Mouse (Mus musculus) hindbrain, embryonic 11.5 days (tissue): ENCODE measurements around the gene Plpp4. TPM values are rescaled to one million over a fixed set of nuclear protein-coding genes. Genes with fewer than 3 reads are reported as not detected.
A peak's percentile ranks its signal among the peaks of the same experiment; 100 is the strongest.

Experiments used
- ATAC-seq: fragments of 200-750 bp; cut with Nextera tagmentation; 2 replicates; pipeline ENCODE4 v1.8.0; 2017; ENCODE audit warnings: mild to moderate bottlenecking, moderate TSS enrichment, moderate library complexity; ENCODE audit not compliant: low FRiP score
- DNase-seq: peaks from one replicate; pipeline ENCODE4 v3.0.0-alpha.2; 2015; ENCODE audit warnings: low spot score
- H3K27ac ChIP-seq: fragments of 300-500 bp; sonication (generic); 2 replicates; pipeline ENCODE4 v1.5.1; 2014; ENCODE audit warnings: mild to moderate bottlenecking, low read depth, low read length
- H3K27me3 ChIP-seq: fragments of 300-500 bp; sonication (generic); 2 replicates; pipeline ENCODE4 v1.6.1; 2014; ENCODE audit warnings: mild to moderate bottlenecking, low read length, moderate library complexity, mixed read lengths; ENCODE audit not compliant: control insufficient read depth, insufficient read depth
- H3K36me3 ChIP-seq: fragments of 300-500 bp; sonication (generic); 2 replicates; pipeline ENCODE4 v1.6.1; 2014; ENCODE audit warnings: mild to moderate bottlenecking, low read length, moderate library complexity, mixed read lengths; ENCODE audit not compliant: control insufficient read depth, insufficient read depth
- H3K4me1 ChIP-seq: fragments of 300-500 bp; sonication (generic); replicated peaks from 2 replicates; pipeline ENCODE4 v1.6.1; 2014; ENCODE audit warnings: low read length, mixed read lengths; ENCODE audit not compliant: control insufficient read depth, insufficient read depth
- H3K4me2 ChIP-seq: fragments of 300-500 bp; sonication (generic); replicated peaks from 2 replicates; pipeline ENCODE4 v1.6.1; 2014; ENCODE audit warnings: mild to moderate bottlenecking, low read depth, low read length
- H3K4me3 ChIP-seq: fragments of 300-500 bp; sonication (generic); 2 replicates; pipeline ENCODE4 v1.5.1; 2014; ENCODE audit warnings: low read depth, low read length
- H3K9ac ChIP-seq: fragments of 300-500 bp; sonication (generic); 2 replicates; pipeline ENCODE4 v1.6.1; 2014; ENCODE audit warnings: low read depth, low read length
- H3K9me3 ChIP-seq: fragments of 300-500 bp; sonication (generic); 2 replicates; pipeline ENCODE4 v1.6.1; 2016; ENCODE audit warnings: low read length; ENCODE audit not compliant: control insufficient read depth
- WGBS: fragments of 180-500 bp; shearing (Covaris S2); extraction: QIAGEN DNeasy Blood & Tissue Kit; methylation state at CpG from one replicate; pipeline ENCODE4 v1.1.7; 2014; 5-methylcytosine and 5-hydroxymethylcytosine counted together
- polyA plus RNA-seq: library from polyadenylated mRNA; unstranded; fragments of >200 nt; fragmentation: Nextera tagmentation; extraction: Ambion mirVana; gene quantifications from 2 replicates; pipeline ENCODE4 v1.2.1, GENCODE M21; 2014

The Plpp4 gene
- polyA plus RNA-seq, 1 experiment from 2014 or later = 1.5 TPM

DNA sequence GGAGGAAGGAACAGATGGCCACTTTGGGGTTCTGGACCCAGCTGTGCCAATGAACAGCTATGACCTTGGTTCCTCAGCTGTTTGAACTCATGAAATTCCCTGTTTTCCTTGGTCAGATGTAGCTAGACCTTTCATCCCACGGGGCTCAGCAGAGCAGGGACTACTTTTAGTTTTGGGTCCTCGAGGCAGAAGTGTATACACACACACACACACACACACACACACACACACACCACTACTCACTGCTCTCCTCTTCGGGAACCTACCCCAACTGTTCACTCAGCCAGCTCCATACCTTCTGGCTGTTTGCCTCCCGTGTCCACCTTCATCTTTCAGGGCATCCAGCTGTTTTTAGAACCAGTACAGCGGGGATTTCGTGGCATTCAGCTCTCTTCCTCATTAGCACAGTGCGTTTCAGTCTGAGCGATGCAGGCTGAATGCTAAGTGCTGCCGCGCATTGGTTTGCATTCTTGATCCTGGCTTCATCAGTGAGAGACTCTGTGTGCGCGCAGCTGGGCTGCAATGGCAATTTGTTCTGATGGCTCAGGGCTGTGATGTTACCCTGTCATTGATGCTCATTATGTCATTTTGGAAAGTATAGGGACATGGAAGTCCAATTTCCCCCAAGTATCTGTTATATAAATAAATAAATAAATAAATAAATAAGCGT is 146.0 kb downstream of the Plpp4 start:
- Histone ChIP-seq H3K4me2 (no peak overlapping the region), H3K27me3 (no peaks in the 10 kb centered on the region), H3K4me3 (no peak overlapping the region), H3K9me3 (no peaks in the 10 kb centered on the region), H3K4me1 (no peaks in the 10 kb centered on the region), H3K36me3 (no peaks in the 10 kb centered on the region), H3K27ac (0 out of 2 replicates have a peak overlapping the region, but pooled peaks have one; percentile 42), H3K9ac (no peak overlapping the region)
- DNase-seq = peak; percentile 52
- peak; percentile 45; the same call in 1 of the 2 replicates for ATAC-seq
- 65% methylated on average over 13 of the region's 13 CpGs for WGBS

DNA sequence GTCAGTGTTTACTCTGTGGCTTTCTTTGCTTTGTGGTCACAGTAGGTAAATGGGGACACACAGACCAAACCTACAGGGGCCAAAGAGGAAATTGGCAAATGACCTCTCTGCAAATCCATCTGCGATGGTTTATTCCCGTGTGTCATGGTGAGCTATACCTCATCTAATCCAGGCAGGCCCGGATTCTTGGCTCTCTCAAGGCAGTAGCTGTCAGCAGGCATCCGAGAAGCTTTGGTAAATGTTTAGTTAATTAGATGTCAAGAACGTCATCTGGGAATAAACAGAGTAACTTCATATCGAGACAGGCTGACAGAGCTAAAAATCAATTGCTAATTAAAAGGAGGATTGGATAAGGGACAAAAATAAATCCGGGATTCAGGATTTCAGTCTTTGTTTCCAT is 149.2 kb downstream of the Plpp4 start:
- H3K4me3 ChIP-seq = no peak overlapping the region
- no peaks in the 10 kb centered on the region for H3K36me3 ChIP-seq
- H3K4me1 ChIP-seq = 0 out of 2 replicates have a peak, but pooled peaks cover 2% of the 10 kb centered on the region
- no peak overlapping the region for H3K9ac ChIP-seq
- WGBS = 62% methylated on average over 7 of the region's 7 CpGs
- no peaks in the 10 kb centered on the region for H3K9me3 ChIP-seq
- ATAC-seq (no peak), DNase-seq (no peak)
- no peak overlapping the region for H3K4me2 ChIP-seq
- no peaks in the 10 kb centered on the region for H3K27me3 ChIP-seq
- H3K27ac ChIP-seq = no peak overlapping the region

DNA sequence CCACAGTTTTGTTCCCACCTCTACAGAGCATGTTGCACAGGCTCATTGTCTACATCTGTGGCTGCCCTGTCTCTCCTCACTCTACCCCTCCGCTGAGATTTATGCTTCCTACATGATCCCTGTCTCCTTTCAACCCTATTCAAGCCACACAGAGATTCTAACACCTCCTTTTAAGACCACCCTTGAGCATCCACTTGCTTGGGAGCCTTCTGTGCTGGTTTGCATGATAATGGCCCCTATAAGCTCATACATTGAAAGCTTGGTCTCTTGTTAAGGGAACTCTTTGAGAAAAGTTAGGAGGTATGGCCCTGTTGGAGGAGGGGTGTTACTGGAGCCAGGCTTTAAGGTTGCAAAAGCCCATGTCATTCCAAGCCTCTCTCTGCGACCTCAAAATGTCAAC is 155.9 kb downstream of the Plpp4 start:
- Histone ChIP-seq H3K4me2 (no peak overlapping the region), H3K4me3 (no peak overlapping the region), H3K9me3 (no peaks in the 10 kb centered on the region), H3K9ac (no peak overlapping the region), H3K4me1 (peaks cover 2% of the 10 kb centered on the region; the same call in 1 of the 2 replicates), H3K36me3 (no peaks in the 10 kb centered on the region), H3K27ac (no peak overlapping the region), H3K27me3 (no peaks in the 10 kb centered on the region)
- DNase-seq = no peak
- no peak for ATAC-seq
- 33% methylated on average over 2 of the region's 2 CpGs for WGBS

GRCm38 (mm10) chr7:129415179-129415578 is 158.3 kb downstream of the Plpp4 start:
- H3K9me3 ChIP-seq = no peaks in the 10 kb centered on the region
- DNase-seq (peak; percentile 35), ATAC-seq (peak; percentile 75)
- no peak overlapping the region for H3K9ac ChIP-seq
- H3K4me2 ChIP-seq = no peak overlapping the region
- H3K4me3 ChIP-seq = no peak overlapping the region
- no peaks in the 10 kb centered on the region for H3K27me3 ChIP-seq
- H3K27ac ChIP-seq = no peak overlapping the region
- H3K4me1 ChIP-seq = no peaks in the 10 kb centered on the region; the same call in 1 of the 2 replicates
- H3K36me3 ChIP-seq = no peaks in the 10 kb centered on the region
- WGBS = 21% methylated on average over 4 of the region's 4 CpGs

- ATAC-seq (no peak), DNase-seq (no peak)
- H3K4me2 ChIP-seq = no peak overlapping the region
- no peak overlapping the region for H3K4me3 ChIP-seq
- no peaks in the 10 kb centered on the region for H3K4me1 ChIP-seq
- no peaks in the 10 kb centered on the region for H3K36me3 ChIP-seq
- no peak overlapping the region for H3K9ac ChIP-seq
- no peaks in the 10 kb centered on the region for H3K9me3 ChIP-seq
- WGBS = 68% methylated on average over 1 of the region's 1 CpGs
- no peak overlapping the region for H3K27ac ChIP-seq
- H3K27me3 ChIP-seq = no peaks in the 10 kb centered on the region
Observed at GRCm38 (mm10) chr7:129421181-129421580, 164.3 kb downstream of the Plpp4 start.

GRCm38 (mm10) chr7:129425554-129425953 is 168.7 kb downstream of the Plpp4 start:
- Histone ChIP-seq H3K27ac (no peak overlapping the region), H3K9ac (no peak overlapping the region), H3K9me3 (no peaks in the 10 kb centered on the region), H3K36me3 (no peaks in the 10 kb centered on the region), H3K4me2 (no peak overlapping the region), H3K4me3 (no peak overlapping the region), H3K4me1 (no peaks in the 10 kb centered on the region), H3K27me3 (no peaks in the 10 kb centered on the region)
- 39% methylated on average over 2 of the region's 2 CpGs for WGBS
- ATAC-seq (no peak), DNase-seq (peak; percentile 56)

DNA sequence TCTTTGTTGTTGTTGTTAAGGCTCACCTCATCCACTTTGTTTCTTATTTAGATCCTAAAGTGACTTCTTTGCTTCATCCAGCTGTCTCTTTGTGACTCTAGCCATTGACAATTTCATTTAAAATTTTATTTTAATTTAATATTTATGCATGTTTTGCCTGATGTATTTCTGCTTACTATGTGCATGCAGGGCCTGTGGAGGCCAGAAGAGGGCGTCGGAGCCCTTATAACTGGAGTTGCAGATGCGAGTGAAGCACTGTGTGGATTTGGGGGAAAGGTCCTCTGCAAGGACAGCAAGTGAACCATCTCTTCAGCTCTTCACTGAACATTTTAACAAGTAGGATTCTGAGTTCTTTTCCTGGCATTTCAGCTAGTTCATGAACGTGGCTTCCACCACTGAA is 172.0 kb downstream of the Plpp4 start:
- no peak overlapping the region for H3K4me3 ChIP-seq
- no peak for DNase-seq
- no peak overlapping the region for H3K27ac ChIP-seq
- H3K9ac ChIP-seq = no peak overlapping the region
- H3K4me2 ChIP-seq = no peak overlapping the region
- 52% methylated on average over 4 of the region's 4 CpGs for WGBS
- H3K4me1 ChIP-seq = no peaks in the 10 kb centered on the region
- no peaks in the 10 kb centered on the region for H3K36me3 ChIP-seq
- H3K9me3 ChIP-seq = no peaks in the 10 kb centered on the region
- ATAC-seq = no peak
- H3K27me3 ChIP-seq = no peaks in the 10 kb centered on the region

DNA sequence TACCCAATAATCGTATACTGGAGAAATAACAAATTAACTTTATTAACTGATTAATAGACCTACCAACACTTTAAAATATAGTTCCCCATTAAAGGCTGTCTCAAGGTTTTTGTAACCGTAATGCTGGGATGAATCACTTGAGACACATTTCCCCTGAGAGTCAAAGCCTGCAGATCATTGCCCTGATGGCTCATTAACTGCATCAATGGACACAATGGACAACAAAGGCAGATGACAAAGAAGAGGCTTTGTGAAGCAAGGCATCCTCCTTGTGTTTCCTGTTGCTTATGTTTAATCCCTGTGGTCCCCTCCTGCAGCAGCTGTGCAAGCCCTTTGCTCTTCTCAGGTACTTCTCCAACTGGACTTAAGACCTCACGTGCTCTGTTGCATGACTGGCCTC is 173.1 kb downstream of the Plpp4 start:
- WGBS = 43% methylated on average over 3 of the region's 3 CpGs
- no peaks in the 10 kb centered on the region for H3K27me3 ChIP-seq
- no peaks in the 10 kb centered on the region for H3K9me3 ChIP-seq
- DNase-seq (no peak), ATAC-seq (no peak)
- no peak overlapping the region for H3K4me3 ChIP-seq
- no peaks in the 10 kb centered on the region for H3K4me1 ChIP-seq
- no peak overlapping the region for H3K4me2 ChIP-seq
- H3K36me3 ChIP-seq = no peaks in the 10 kb centered on the region
- no peak overlapping the region for H3K9ac ChIP-seq
- H3K27ac ChIP-seq = no peak overlapping the region
